Mouse (Mus musculus) ES-E14 (cell line): ENCODE data around the gene Kat7.

Source experiments
- CHD2 ChIP-seq: IDR thresholded peaks from 2 replicates; pipeline ENCODE4 v1.6.1; 2014; ENCODE audit warnings: mild to moderate bottlenecking, low read depth, low read length, inconsistent platforms
- ZC3H11A ChIP-seq: IDR thresholded peaks from 2 replicates; pipeline ENCODE4 v1.6.1; 2012; ENCODE audit warnings: low read depth, mild to moderate bottlenecking, inconsistent platforms, low read length, borderline replicate concordance

DNA sequence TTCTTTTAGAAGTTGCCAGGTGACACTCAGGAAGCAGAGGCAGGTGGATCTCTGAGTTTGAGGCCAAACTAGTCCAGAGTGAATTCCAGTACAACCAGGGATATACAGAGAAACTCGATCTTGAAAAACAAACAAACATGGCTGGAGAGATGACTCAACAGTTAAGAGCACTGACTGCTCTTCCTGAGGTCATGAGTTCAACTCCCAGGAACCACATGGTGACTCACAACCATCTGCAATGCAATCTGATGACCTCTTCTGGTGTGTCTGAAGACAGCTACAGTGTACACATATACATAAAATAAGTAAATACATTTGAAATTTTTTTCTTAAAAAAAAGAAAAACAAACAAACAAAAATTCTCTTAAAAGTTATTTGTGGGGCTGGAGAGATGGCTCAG, 20.6 kb upstream of the Kat7 start:
- no peak for TF ChIP-seq CHD2
- TF ChIP-seq ZC3H11A, result no peak
